7 mouse cellular contexts compared by ENCODE assay signal in genomic region chr4:119812775-119813174, GRCm38 (mm10).
DNase-seq lines count a peak whose midpoint lies in the region; ATAC-seq and TF ChIP-seq lines count a peak whose summit lies in the region.

No protein-coding gene starts in this region.

- H3K4me1 ChIP-seq in lung, embryonic 15.5 days: peaks cover 49% of the 10 kb centered on the region
- peaks cover 19% of the 10 kb centered on the region for H3K4me1 ChIP-seq in cerebellum, adult 2 months (ENCODE audit: control insufficient read depth, insufficient read depth, low read length)
- H3K4me1 ChIP-seq in liver, postnatal 0 days (ENCODE audit: insufficient read depth): peaks cover 9% of the 10 kb centered on the region; the same call in 1 of the 2 replicates

- no peak overlapping the region for H3K4me3 ChIP-seq in lung, embryonic 15.5 days
- peak overlapping the region; percentile 17 for H3K4me3 ChIP-seq in cerebellum, adult 2 months (replicated peaks; ENCODE audit: insufficient read depth, low read depth, low read length)
- no peak overlapping the region for H3K4me3 ChIP-seq in liver, postnatal 0 days (ENCODE audit: low read depth, low read length)

- 6% methylated on average over 2 of the region's 2 CpGs for WGBS in lung, embryonic 15.5 days
- WGBS in cerebellum, adult 2 months: 3% methylated on average over 2 of the region's 2 CpGs
- 10% methylated on average over 2 of the region's 2 CpGs for WGBS in liver, postnatal 0 days (ENCODE audit: insufficient replicate concordance)

- TF ChIP-seq EP300 in liver, postnatal 0 days (IDR thresholded peaks at IDR 0.05; ENCODE audit: low read depth): no peak

- no peak for TF ChIP-seq POLR2A in cerebellum, adult 2 months (IDR thresholded peaks at IDR 0.05; ENCODE audit: borderline replicate concordance, insufficient read depth, low read length)

- no peak for DNase-seq in lung, postnatal 25 days (ENCODE audit: low spot score)
- peak; percentile 85 to 90 for DNase-seq in cerebellum, adult 2 months
- DNase-seq in frontal cortex, postnatal 36 days (ENCODE audit: low spot score in 2 of 2): peak; percentile 60 to 62
- DNase-seq in liver, postnatal 0 days: peak; percentile 14
- peak; percentile 39 for DNase-seq in splenic B cell, adult 2 months (ENCODE audit: low read depth, low spot score)
- no peak for DNase-seq in adipocyte (ENCODE audit: low spot score)

- no peak overlapping the region for H3K9ac ChIP-seq in lung, embryonic 15.5 days
- no peak overlapping the region for H3K9ac ChIP-seq in liver, postnatal 0 days (replicated peaks)

- no peak overlapping the region for H3K27ac ChIP-seq in lung, embryonic 15.5 days
- H3K27ac ChIP-seq in cerebellum, adult 2 months (ENCODE audit: insufficient read depth, low read length): peak overlapping the region; percentile 71
- H3K27ac ChIP-seq in liver, postnatal 0 days (ENCODE audit: low read depth): no peak overlapping the region

- H3K27me3 ChIP-seq in lung, embryonic 15.5 days: peaks cover 11% of the 10 kb centered on the region
- no peaks in the 10 kb centered on the region for H3K27me3 ChIP-seq in cerebellum, adult 2 months (ENCODE audit: control insufficient read depth, insufficient read depth, low read length)
- peaks cover 15% of the 10 kb centered on the region for H3K27me3 ChIP-seq in liver, postnatal 0 days (ENCODE audit: insufficient read depth, low read length)
- no peaks in the 10 kb centered on the region for H3K27me3 ChIP-seq in splenic B cell, adult 2 months (ENCODE audit: control insufficient read depth, insufficient read depth, low read length, poor library complexity, severe bottlenecking)

- TF ChIP-seq CTCF in cerebellum, adult 2 months (IDR thresholded peaks at IDR 0.05; ENCODE audit: borderline replicate concordance, insufficient read depth, low read depth, low read length): no peak
- no peak for TF ChIP-seq CTCF in liver, postnatal 0 days (IDR thresholded peaks at IDR 0.05; ENCODE audit: low read depth)

- no peak overlapping the region for H3K4me2 ChIP-seq in lung, embryonic 15.5 days
- no peak overlapping the region for H3K4me2 ChIP-seq in liver, postnatal 0 days (ENCODE audit: low read depth, low read length)

- H3K9me3 ChIP-seq in lung, embryonic 15.5 days: no peaks in the 10 kb centered on the region
- H3K9me3 ChIP-seq in liver, postnatal 0 days (ENCODE audit: low read length): no peaks in the 10 kb centered on the region

- ATAC-seq in lung, embryonic 15.5 days (ENCODE audit: borderline replicate concordance, extremely low read depth, low FRiP score, low TSS enrichment): peak; percentile 23; the same call in 1 of the 2 replicates
- ATAC-seq in liver, postnatal 0 days: peak; percentile 48; the same call in 1 of the 2 replicates

- H3K36me3 ChIP-seq in lung, embryonic 15.5 days: no peaks in the 10 kb centered on the region
- H3K36me3 ChIP-seq in liver, postnatal 0 days (replicated peaks; ENCODE audit: insufficient read depth, low read length): no peaks in the 10 kb centered on the region
- no peaks in the 10 kb centered on the region for H3K36me3 ChIP-seq in splenic B cell, adult 2 months (ENCODE audit: control insufficient read depth, insufficient read depth, low read length, poor library complexity, severe bottlenecking)

Comparison
In these comparisons a context has a peak if more than half of its experiments do, and no peak if none do; other contexts are left out.
1. DNase-seq: peak in cerebellum, adult 2 months (2 of 2), frontal cortex, postnatal 36 days (2 of 2), liver, postnatal 0 days (single experiment) and splenic B cell, adult 2 months (single experiment); none in lung, postnatal 25 days (single experiment) and adipocyte (single experiment).